Mouse (Mus musculus): ENCODE results near the gene Gm6164.
"Not testable (repeated sequence)": the region's sequence is repeated elsewhere in the genome, so short reads cannot be mapped to it uniquely, and the experiment has no call there.

The Gm6164 gene

GRCm38 (mm10) chr7:20205507-20205906 is at the start of gene Gm6164:
Gene Gm6164 (minus strand): TSS chr7:20205607.
- CTCF ChIA-PET: not testable (repeated sequence)

- CTCF ChIA-PET: not testable (repeated sequence)
Measured at GRCm38 (mm10) chr7:20233728-20234127, 28.3 kb upstream of the Gm6164 start, which contains the start of gene Gm4498. Gene Gm4498 (minus strand): TSS chr7:20233828.

GRCm38 (mm10) chr7:20193410-20193809 is 12.0 kb downstream of the Gm6164 start, which contains the start of gene Vmn1r95:
Gene Vmn1r95 (plus strand): TSS chr7:20193710.
- CTCF ChIA-PET: not testable (repeated sequence)

GRCm38 (mm10) chr7:20168277-20168676 is 37.1 kb downstream of the Gm6164 start, which contains the start of gene Vmn1r94:
Gene Vmn1r94 (minus strand): TSS chr7:20168377.
- CTCF ChIA-PET: not testable (repeated sequence)

Data from spleen, embryonic (tissue).